Mouse (Mus musculus) bone marrow, adult 2 months (tissue): ENCODE data around the gene Ryr3. TPM values are rescaled to one million over a fixed set of nuclear protein-coding genes. Genes with fewer than 3 reads are reported as not detected.

Source experiments
- H3K27ac ChIP-seq: fragments of 200-500 bp; 2 replicates; pipeline ENCODE4 v1.5.1; 2012; ENCODE audit warnings: low read depth, mild to moderate bottlenecking, control low read depth, inconsistent platforms, low read length; ENCODE audit not compliant: control insufficient read depth, poor library complexity, insufficient read depth
- H3K4me1 ChIP-seq: fragments of 200-500 bp; 2 replicates; pipeline ENCODE4 v1.6.1; 2011; ENCODE audit warnings: low read length; ENCODE audit not compliant: control insufficient read depth, insufficient read depth
- H3K4me3 ChIP-seq: fragments of 200-500 bp; replicated peaks from 2 replicates; pipeline ENCODE3; 2011; ENCODE audit warnings: mild to moderate bottlenecking, low read depth, low read length, control low read depth; ENCODE audit not compliant: control insufficient read depth
- CTCF ChIP-seq: fragments of 200-500 bp; IDR thresholded peaks from 2 replicates; pipeline ENCODE4 v1.5.1; 2011; ENCODE audit warnings: low read length, control low read depth; ENCODE audit not compliant: control insufficient read depth, insufficient read depth
- POLR2A ChIP-seq: fragments of 200-500 bp; IDR thresholded peaks from 2 replicates; pipeline ENCODE4 v1.6.1; 2011; ENCODE audit warnings: low read depth, mild to moderate bottlenecking, control low read depth, low read length, borderline replicate concordance; ENCODE audit not compliant: control insufficient read depth
- WGBS: fragments of 180-500 bp; shearing (Covaris S2); methylation state at CpG from one replicate; pipeline ENCODE4 v1.1.7; 2018; 5-methylcytosine and 5-hydroxymethylcytosine counted together
- polyA plus RNA-seq: library from polyadenylated mRNA; stranded (reverse); fragments of >200 nt; gene quantifications from 2 replicates; pipeline ENCODE4 v1.2.4, GENCODE M21; 2011; ENCODE audit warnings: low replicate concordance; ENCODE audit not compliant: missing spikeins, insufficient read depth, insufficient read length

The Ryr3 gene
- polyA plus RNA-seq, 1 experiment = 0.10 TPM

DNA sequence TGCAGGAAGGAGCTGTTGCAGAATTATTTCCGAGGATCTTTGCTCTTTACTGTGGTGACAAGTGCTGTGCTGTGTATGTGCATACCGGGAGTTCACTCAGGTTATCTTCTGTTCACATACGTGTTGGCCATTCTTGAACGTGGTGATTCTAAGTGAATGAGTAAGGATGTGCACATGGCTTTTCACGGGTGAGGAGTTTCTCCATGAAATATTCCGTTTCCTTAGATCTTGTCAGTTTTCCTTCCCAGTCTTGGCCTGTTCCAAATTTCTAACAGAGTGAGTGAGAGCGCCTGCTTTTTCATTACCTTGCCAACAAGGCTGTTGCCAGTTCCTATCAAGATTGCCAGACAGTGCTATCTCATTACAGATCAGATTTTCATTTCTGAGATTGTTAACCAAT lies 625.9 kb downstream of the Ryr3 start:
- no peak overlapping the region for H3K27ac ChIP-seq
- no peaks in the 10 kb centered on the region for H3K4me1 ChIP-seq
- TF ChIP-seq POLR2A = no peak
- TF ChIP-seq CTCF = no peak
- H3K4me3 ChIP-seq = no peak overlapping the region
- 78% methylated on average over 7 of the region's 7 CpGs for WGBS

Other genes starting within 250 kb of the Ryr3 start
- gene Tmco5b, start 68.6 kb upstream of the Ryr3 start, polyA plus RNA-seq = not detected in 2 replicates
- gene Fmn1, start 110.6 kb upstream of the Ryr3 start, polyA plus RNA-seq = 0.11 and 3.4 TPM in 2 replicates